Mouse (Mus musculus) central nervous system, embryonic 18 days (tissue): ENCODE measurements around the gene Cdv3. TPM values are rescaled to one million over a fixed set of nuclear protein-coding genes. Genes with fewer than 3 reads are reported as not detected.

Experiments
- polyA plus RNA-seq: library from polyadenylated mRNA; depleted of rRNA; stranded (reverse); fragments of >200 nt; gene quantifications from 2 replicates; pipeline ENCODE4 v1.2.3, GENCODE M21; 2012; rRNA removed

The Cdv3 gene
- polyA plus RNA-seq: 62.4 and 68.1 TPM in 2 replicates

GRCm38 (mm10) chr9:103365290-103366247 lies at the start of gene Cdv3:
Gene Cdv3, minus strand, starts transcription at chr9:103365840.

GRCm38 (mm10) chr9:103304927-103305326 lies 60.7 kb downstream of the Cdv3 start, which contains the start of the genes 1300017J02Rik and Topbp1:
Gene 1300017J02Rik, minus strand, starts transcription at chr9:103305082.
Gene Topbp1, plus strand, starts transcription at chr9:103305215.

Other genes starting within 250 kb of the Cdv3 start
- gene Srprb, start 163.7 kb downstream of the Cdv3 start, polyA plus RNA-seq: 47.8 and 48.9 TPM in 2 replicates
- not detected in 2 replicates for gene Gm20425, start 135.5 kb downstream of the Cdv3 start, polyA plus RNA-seq
- 10.8 and 11.7 TPM in 2 replicates for gene Trf, start 135.4 kb downstream of the Cdv3 start, polyA plus RNA-seq
- gene 1300017J02Rik, start 60.8 kb downstream of the Cdv3 start, polyA plus RNA-seq: 0.14 and 0.47 TPM in 2 replicates
- gene Topbp1, start 60.6 kb downstream of the Cdv3 start, polyA plus RNA-seq: 24.3 and 26.5 TPM in 2 replicates
- gene Bfsp2, start 114.6 kb upstream of the Cdv3 start, polyA plus RNA-seq: 0.74 and 1.1 TPM in 2 replicates